Mouse (Mus musculus) spleen, postnatal 14 days (tissue): ENCODE data around the gene Fem1a.

Experiments used
- DNase-seq, 2 experiments: peaks; one replicate each; pipeline ENCODE4 v3.0.0; 2021 to 2022; ENCODE audit warnings: low spot score in 2 of 2

Fem1a gene

GRCm38 (mm10) chr17:56303847-56304586, 47.4 kb downstream of the Fem1a start:
- DNase-seq = peak; percentile 96

GRCm38 (mm10) chr17:56304718-56305117, 48.1 kb downstream of the Fem1a start:
- DNase-seq = no peak

- no peak for DNase-seq
Observed at GRCm38 (mm10) chr17:56305156-56305555, 48.5 kb downstream of the Fem1a start.

- DNase-seq = peak in 1 of 2 experiments; percentile 33
Observed at GRCm38 (mm10) chr17:56305826-56306225, 49.2 kb downstream of the Fem1a start.

GRCm38 (mm10) chr17:56308088-56308487, 51.5 kb downstream of the Fem1a start:
- DNase-seq = no peak

GRCm38 (mm10) chr17:56309191-56309945, 52.8 kb downstream of the Fem1a start:
- DNase-seq = no peak
